Mouse (Mus musculus) intestine, embryonic 16.5 days (tissue): ENCODE measurements around the gene Gngt2. TPM values are rescaled to one million over a fixed set of nuclear protein-coding genes. Genes with fewer than 3 reads are reported as not detected.

Source experiments
- ATAC-seq: fragments of 200-750 bp; cut with Nextera tagmentation; 2 replicates; pipeline ENCODE4 v1.8.0; 2017; ENCODE audit warnings: moderate TSS enrichment, moderate library complexity
- H3K27ac ChIP-seq: fragments of 300-500 bp; sonication (generic); 2 replicates; pipeline ENCODE4 v1.5.1; 2014; ENCODE audit warnings: mild to moderate bottlenecking, low read length
- H3K27me3 ChIP-seq: fragments of 300-500 bp; sonication (generic); replicated peaks from 2 replicates; pipeline ENCODE4 v1.6.1; 2014; ENCODE audit warnings: low read length, control low read depth, mixed read lengths; ENCODE audit not compliant: control insufficient read depth, insufficient read depth
- H3K36me3 ChIP-seq: fragments of 300-500 bp; sonication (generic); 2 replicates; pipeline ENCODE4 v1.6.1; 2014; ENCODE audit warnings: low read length, control low read depth; ENCODE audit not compliant: control insufficient read depth, insufficient read depth
- H3K4me1 ChIP-seq: fragments of 300-500 bp; sonication (generic); 2 replicates; pipeline ENCODE4 v1.6.1; 2014; ENCODE audit warnings: low read length, control low read depth, mixed read lengths; ENCODE audit not compliant: control insufficient read depth, insufficient read depth
- H3K4me2 ChIP-seq: fragments of 300-500 bp; sonication (generic); 2 replicates; pipeline ENCODE4 v1.6.1; 2014; ENCODE audit warnings: low read depth, low read length, control low read depth
- H3K4me3 ChIP-seq: fragments of 300-500 bp; sonication (generic); 2 replicates; pipeline ENCODE4 v1.5.1; 2014; ENCODE audit warnings: mild to moderate bottlenecking, low read length
- H3K9ac ChIP-seq: fragments of 300-500 bp; sonication (generic); 2 replicates; pipeline ENCODE4 v1.6.1; 2014; ENCODE audit warnings: low read depth, low read length
- H3K9me3 ChIP-seq: fragments of 300-500 bp; sonication (generic); 2 replicates; pipeline ENCODE4 v1.6.1; 2016; ENCODE audit warnings: low read length, control low read depth; ENCODE audit not compliant: control insufficient read depth
- WGBS: fragments of 180-500 bp; shearing (Covaris S2); extraction: QIAGEN DNeasy Blood & Tissue Kit; methylation state at CpG from one replicate; pipeline ENCODE4 v1.1.7; 2014; 5-methylcytosine and 5-hydroxymethylcytosine counted together
- polyA plus RNA-seq: library from polyadenylated mRNA; unstranded; fragments of >200 nt; fragmentation: Nextera tagmentation; extraction: Ambion mirVana; gene quantifications from 2 replicates; pipeline ENCODE4 v1.2.1, GENCODE M21; 2015

Gene Gngt2
- polyA plus RNA-seq, result 17.3 and 17.4 TPM in 2 replicates

DNA sequence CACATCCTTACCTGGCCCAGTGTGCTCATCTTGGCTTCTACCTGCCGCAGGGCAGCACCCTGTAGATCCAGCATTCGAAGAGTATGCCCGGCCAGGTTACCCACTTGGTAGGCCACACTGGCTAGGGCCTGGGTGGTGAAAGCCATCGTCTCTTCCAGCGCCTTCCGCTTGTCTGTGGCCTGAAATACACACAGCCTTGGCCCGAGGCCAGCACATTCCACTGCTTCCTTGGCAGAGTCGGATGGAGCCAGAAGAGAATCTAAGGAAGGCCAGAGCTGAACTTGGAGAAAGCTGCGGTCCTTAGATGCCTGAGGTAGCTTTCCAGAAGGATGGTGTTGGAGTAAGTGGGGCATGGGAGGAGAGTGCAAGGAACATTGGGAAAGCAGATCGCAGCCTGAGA, at the start of gene Gngt2:
Gene Gngt2 (plus strand): TSS at position 158 of the 400 bp plus-strand sequence.
- Histone ChIP-seq H3K36me3 (no peaks in the 10 kb centered on the region), H3K27me3 (peaks cover 24% of the 10 kb centered on the region), H3K9ac (peak within 1 kb of the TSS; percentile 30; the same call in 1 of the 2 replicates), H3K4me2 (peak within 1 kb of the TSS; percentile 17), H3K9me3 (no peaks in the 10 kb centered on the region), H3K4me3 (no peak within 1 kb of the TSS), H3K4me1 (peaks cover 41% of the 10 kb centered on the region), H3K27ac (peak within 1 kb of the TSS; percentile 37)
- ATAC-seq, result peak; percentile 53
- WGBS, result 42% methylated on average over 10 of the region's 10 CpGs

DNA sequence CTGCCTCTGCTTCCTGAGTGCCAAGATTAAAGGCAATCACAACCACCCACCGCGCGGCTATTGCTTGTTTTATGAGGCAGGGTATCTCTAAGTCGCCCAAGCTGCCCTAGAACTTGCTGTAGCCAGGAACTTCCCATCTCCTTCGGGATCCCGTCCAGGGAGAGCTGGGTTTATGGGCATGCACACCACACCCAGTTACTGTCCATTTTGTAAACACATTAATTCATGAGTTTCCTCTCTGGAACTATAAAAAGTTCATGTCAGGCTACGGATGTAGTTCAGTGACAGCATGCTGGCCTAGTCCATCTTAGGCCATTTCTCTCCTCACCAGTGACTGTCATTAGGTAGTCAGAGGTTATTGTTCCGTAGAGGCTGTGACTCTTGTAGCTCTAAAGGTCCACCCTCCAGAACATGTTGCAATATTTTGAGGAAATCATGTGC, 47.5 kb upstream of the Gngt2 start:
- no peaks in the 10 kb centered on the region for H3K36me3 ChIP-seq
- no peaks in the 10 kb centered on the region for H3K4me1 ChIP-seq
- 74% methylated on average over 8 of the region's 8 CpGs for WGBS
- H3K9me3 ChIP-seq, result no peaks in the 10 kb centered on the region
- H3K9ac ChIP-seq, result no peak overlapping the region
- no peak overlapping the region for H3K4me3 ChIP-seq
- no peaks in the 10 kb centered on the region for H3K27me3 ChIP-seq
- no peak overlapping the region for H3K4me2 ChIP-seq
- H3K27ac ChIP-seq, result no peak overlapping the region
- no peak for ATAC-seq

DNA sequence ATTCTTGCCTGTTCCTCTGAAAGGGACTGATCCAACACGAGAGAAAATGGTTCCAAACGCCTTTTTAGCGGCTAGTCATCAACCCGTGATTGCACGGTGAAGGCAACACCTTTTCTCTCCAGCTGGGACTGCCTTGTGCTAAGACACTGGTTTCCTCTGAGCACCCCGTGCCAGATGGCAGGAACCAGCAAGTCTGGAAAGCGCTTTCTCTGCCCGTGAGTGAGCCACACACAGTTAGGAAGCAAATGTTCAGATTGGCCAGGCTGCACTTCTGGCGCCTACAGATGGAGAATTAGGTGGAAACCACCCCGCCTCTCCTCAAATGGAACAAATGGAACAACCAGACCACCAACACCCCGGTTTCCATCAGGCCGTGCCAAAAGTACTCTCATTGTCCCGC, 45.2 kb upstream of the Gngt2 start:
- WGBS, result 82% methylated on average over 13 of the region's 13 CpGs
- peaks cover 5% of the 10 kb centered on the region for H3K4me1 ChIP-seq
- no peak for ATAC-seq

DNA sequence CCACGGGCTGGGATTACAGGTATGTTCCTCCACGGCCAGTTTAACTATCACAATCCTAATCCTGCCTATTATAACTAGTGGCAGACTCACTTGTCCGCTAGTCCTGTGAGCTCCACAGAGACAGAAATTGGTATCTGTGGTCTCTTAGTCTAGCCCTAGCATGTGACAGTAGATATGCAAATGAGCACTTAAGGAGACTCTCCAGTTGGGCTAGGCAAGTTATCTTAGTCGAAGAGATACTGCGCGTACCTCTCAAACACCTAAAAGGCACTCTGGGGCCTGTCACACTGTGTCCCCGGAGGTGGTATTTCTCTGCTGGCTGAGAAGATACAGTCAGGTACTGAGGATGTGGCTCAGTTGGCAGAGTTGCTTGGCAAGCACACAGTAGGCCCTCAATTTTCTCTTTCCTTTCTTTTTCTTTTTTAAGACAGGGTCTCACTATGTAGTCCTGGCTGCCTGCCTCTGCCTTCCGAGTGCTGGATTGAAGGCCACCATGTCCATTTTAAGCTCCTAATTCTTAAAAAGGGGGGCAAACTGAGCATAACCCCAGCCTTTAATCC, 44.0 kb upstream of the Gngt2 start:
- Histone ChIP-seq H3K36me3 (no peaks in the 10 kb centered on the region), H3K27ac (no peak overlapping the region), H3K27me3 (peaks cover 16% of the 10 kb centered on the region), H3K4me3 (no peak overlapping the region), H3K4me2 (no peak overlapping the region), H3K9me3 (no peaks in the 10 kb centered on the region), H3K4me1 (peaks cover 5% of the 10 kb centered on the region), H3K9ac (no peak overlapping the region)
- no peak for ATAC-seq
- WGBS, result 89% methylated on average over 8 of the region's 8 CpGs

More for the DNA sequence above, 45.2 kb upstream of the Gngt2 start:
- Histone ChIP-seq H3K27ac (no peak overlapping the region), H3K36me3 (no peaks in the 10 kb centered on the region), H3K9me3 (no peaks in the 10 kb centered on the region), H3K27me3 (peaks cover 8% of the 10 kb centered on the region; the same call in 1 of the 2 replicates), H3K4me3 (no peak overlapping the region), H3K9ac (no peak overlapping the region), H3K4me2 (no peak overlapping the region)

DNA sequence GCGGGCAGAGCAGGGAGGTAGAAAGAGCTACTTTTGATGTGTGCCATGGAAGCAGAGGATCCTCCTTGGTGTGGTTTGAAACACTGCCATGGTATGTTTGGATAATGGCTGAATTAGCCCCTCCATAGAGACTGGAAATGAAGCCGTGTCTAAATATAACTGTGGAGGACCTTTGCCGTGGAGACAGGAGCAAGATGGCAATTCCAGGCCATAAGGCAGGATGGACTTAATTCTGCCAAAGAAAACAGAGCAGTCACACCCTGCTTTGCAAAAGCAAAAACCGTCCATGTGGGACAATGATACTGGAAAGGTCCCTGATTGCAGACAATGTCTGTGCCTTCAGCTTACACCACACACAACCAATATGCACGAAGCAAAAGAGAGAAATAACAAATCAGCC, 42.8 kb upstream of the Gngt2 start:
- no peaks in the 10 kb centered on the region for H3K36me3 ChIP-seq
- H3K9ac ChIP-seq, result no peak overlapping the region
- no peak overlapping the region for H3K27ac ChIP-seq
- peaks cover 16% of the 10 kb centered on the region for H3K27me3 ChIP-seq
- 66% methylated on average over 5 of the region's 5 CpGs for WGBS
- H3K9me3 ChIP-seq, result no peaks in the 10 kb centered on the region
- H3K4me2 ChIP-seq, result no peak overlapping the region
- no peak for ATAC-seq
- H3K4me3 ChIP-seq, result no peak overlapping the region
- H3K4me1 ChIP-seq, result peaks cover 5% of the 10 kb centered on the region

DNA sequence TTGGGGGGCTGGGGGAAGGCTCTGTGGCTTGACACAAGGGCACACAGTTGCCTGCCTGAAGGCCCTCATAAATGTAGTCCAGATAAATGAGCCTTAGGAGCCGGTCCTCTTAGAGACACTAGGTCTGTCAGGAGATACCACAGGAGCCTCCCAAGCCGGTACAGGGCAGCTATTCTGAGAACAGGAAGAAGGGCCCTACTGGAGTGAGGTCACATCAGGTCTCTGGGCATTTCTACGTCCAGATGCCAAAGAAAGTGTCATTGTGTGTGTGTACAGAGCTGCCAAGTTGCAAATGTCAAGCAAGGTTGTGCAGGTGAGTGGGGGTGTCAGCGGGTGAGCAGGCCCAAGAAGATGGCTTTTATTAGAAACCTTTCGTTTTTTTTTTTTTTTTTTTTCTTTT, 41.4 kb upstream of the Gngt2 start:
- ATAC-seq, result no peak
- Histone ChIP-seq H3K36me3 (no peaks in the 10 kb centered on the region), H3K4me3 (no peak overlapping the region), H3K9ac (no peak overlapping the region), H3K4me1 (peaks cover 5% of the 10 kb centered on the region), H3K4me2 (no peak overlapping the region), H3K9me3 (no peaks in the 10 kb centered on the region), H3K27me3 (peaks cover 16% of the 10 kb centered on the region), H3K27ac (no peak overlapping the region)
- WGBS, result 73% methylated on average over 5 of the region's 5 CpGs

DNA sequence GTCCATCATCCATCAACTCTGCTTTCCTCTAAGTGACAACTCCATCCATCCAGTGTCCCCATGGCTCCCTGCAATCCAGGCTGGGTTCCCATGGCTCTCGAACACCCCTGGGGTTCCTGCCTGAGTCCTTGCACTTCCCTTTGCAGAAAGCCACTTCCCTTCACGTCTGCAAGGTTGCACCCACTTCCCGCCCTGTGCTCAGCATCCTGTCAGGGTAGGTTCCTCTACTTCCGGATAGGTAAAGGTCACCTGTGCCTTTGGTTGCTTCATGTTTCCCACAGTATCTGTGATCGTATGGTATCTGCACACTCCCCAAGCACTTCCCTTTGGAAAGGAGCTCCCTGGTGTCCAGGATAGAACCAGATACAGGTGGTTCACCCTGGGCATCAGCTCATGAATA, 32.0 kb upstream of the Gngt2 start:
- Histone ChIP-seq H3K9me3 (peaks cover 7% of the 10 kb centered on the region; the same call in 1 of the 2 replicates), H3K4me3 (no peak overlapping the region), H3K27me3 (no peaks in the 10 kb centered on the region), H3K36me3 (no peaks in the 10 kb centered on the region), H3K27ac (peak overlapping the region; percentile 9; the same call in 1 of the 2 replicates), H3K4me2 (no peak overlapping the region), H3K9ac (no peak overlapping the region), H3K4me1 (peaks cover 5% of the 10 kb centered on the region; the same call in 1 of the 2 replicates)
- no peak; the same call in 1 of the 2 replicates for ATAC-seq
- 64% methylated on average over 5 of the region's 5 CpGs for WGBS

DNA sequence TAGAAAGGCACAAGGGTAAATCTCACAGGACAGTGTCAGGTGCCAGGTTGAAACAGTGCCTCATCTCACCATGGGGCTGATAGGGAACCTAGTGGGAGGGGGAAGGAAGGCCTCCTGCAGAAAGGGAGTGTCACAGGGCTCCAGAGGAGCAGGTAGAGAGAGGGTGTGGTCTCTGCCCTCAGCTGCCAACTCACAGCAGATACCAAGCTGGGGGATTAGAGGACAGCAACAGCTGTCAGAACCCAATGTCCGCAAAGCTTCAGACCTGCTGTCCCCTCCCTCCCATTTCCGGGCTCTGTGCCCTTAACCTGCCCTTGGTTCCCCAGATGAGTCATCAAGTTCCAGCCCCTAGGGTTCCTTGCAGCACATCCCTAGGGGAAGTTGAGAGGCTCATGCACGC, 31.5 kb upstream of the Gngt2 start:
- Histone ChIP-seq H3K27ac (peak overlapping the region; percentile 9; the same call in 1 of the 2 replicates), H3K9me3 (peaks cover 7% of the 10 kb centered on the region; the same call in 1 of the 2 replicates), H3K4me2 (no peak overlapping the region), H3K4me3 (no peak overlapping the region), H3K9ac (0 out of 2 replicates have a peak overlapping the region, but pooled peaks have one; percentile 11), H3K4me1 (peaks cover 5% of the 10 kb centered on the region; the same call in 1 of the 2 replicates), H3K27me3 (no peaks in the 10 kb centered on the region), H3K36me3 (no peaks in the 10 kb centered on the region)
- 27% methylated on average over 3 of the region's 3 CpGs for WGBS
- peak; percentile 85 for ATAC-seq

DNA sequence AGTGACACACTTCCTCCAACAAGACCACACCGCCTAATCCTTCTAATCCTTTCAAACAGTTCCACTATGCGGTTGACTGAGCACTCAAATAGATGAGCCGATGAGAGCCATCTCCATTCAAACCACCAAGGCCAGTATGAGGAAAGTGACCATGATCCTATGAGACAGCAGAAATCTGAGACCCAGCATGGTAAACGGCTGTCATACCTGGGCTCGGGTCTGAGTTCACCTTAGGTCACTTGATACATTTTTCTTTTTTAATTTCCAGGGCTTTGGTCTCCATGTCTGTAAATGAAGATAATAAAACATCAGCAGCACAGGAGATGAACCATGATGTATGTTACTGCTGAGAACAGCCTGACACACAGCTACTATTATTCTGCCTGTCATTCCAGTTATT, 29.1 kb upstream of the Gngt2 start:
- Histone ChIP-seq H3K4me2 (no peak overlapping the region), H3K27me3 (no peaks in the 10 kb centered on the region), H3K4me3 (no peak overlapping the region), H3K4me1 (peaks cover 5% of the 10 kb centered on the region; the same call in 1 of the 2 replicates), H3K27ac (no peak overlapping the region), H3K9me3 (peaks cover 7% of the 10 kb centered on the region; the same call in 1 of the 2 replicates), H3K9ac (no peak overlapping the region), H3K36me3 (no peaks in the 10 kb centered on the region)
- 95% methylated on average over 5 of the region's 5 CpGs for WGBS
- no peak for ATAC-seq
